In genomic region chr10:100159843-100160531, GRCm38 (mm10) we compare ENCODE assay signal across 8 mouse cellular contexts.
DNase-seq lines count a peak whose midpoint lies in the region; ATAC-seq and TF ChIP-seq lines count a peak whose summit lies in the region.

No protein-coding gene starts in this region.

- H3K4me2 ChIP-seq in forebrain, embryonic 13.5 days: no peak overlapping the region
- no peak overlapping the region for H3K4me2 ChIP-seq in forebrain, embryonic 15.5 days (replicated peaks)
- peak overlapping the region; percentile 10; the same call in 1 of the 2 replicates for H3K4me2 ChIP-seq in intestine, embryonic 16.5 days (ENCODE audit: low read depth, low read length)
- no peak overlapping the region for H3K4me2 ChIP-seq in forebrain, embryonic 12.5 days

- H3K9me3 ChIP-seq in forebrain, embryonic 13.5 days (replicated peaks): no peaks in the 10 kb centered on the region
- no peaks in the 10 kb centered on the region for H3K9me3 ChIP-seq in forebrain, embryonic 15.5 days
- no peaks in the 10 kb centered on the region for H3K9me3 ChIP-seq in intestine, embryonic 16.5 days (ENCODE audit: control insufficient read depth, low read length)
- no peaks in the 10 kb centered on the region for H3K9me3 ChIP-seq in forebrain, embryonic 12.5 days

- no peak overlapping the region for H3K9ac ChIP-seq in forebrain, embryonic 13.5 days
- H3K9ac ChIP-seq in forebrain, embryonic 15.5 days (replicated peaks): no peak overlapping the region
- no peak overlapping the region for H3K9ac ChIP-seq in intestine, embryonic 16.5 days (ENCODE audit: low read depth, low read length)
- no peak overlapping the region for H3K9ac ChIP-seq in forebrain, embryonic 12.5 days

- WGBS in forebrain, embryonic 13.5 days: 74% methylated on average over 14 of the region's 14 CpGs
- WGBS in forebrain, embryonic 15.5 days: 72% methylated on average over 14 of the region's 14 CpGs
- WGBS in intestine, embryonic 16.5 days: 56% methylated on average over 14 of the region's 14 CpGs
- WGBS in lung, adult 2 months: 27% methylated on average over 14 of the region's 14 CpGs
- 70% methylated on average over 14 of the region's 14 CpGs for WGBS in forebrain, embryonic 12.5 days

- H3K4me3 ChIP-seq in forebrain, embryonic 13.5 days: no peak overlapping the region
- no peak overlapping the region for H3K4me3 ChIP-seq in forebrain, embryonic 15.5 days
- no peak overlapping the region for H3K4me3 ChIP-seq in intestine, embryonic 16.5 days (ENCODE audit: low read length)
- peak overlapping the region; percentile 18 for H3K4me3 ChIP-seq in lung, adult 2 months (replicated peaks; ENCODE audit: extremely low read depth, low read depth, low read length)
- no peak overlapping the region for H3K4me3 ChIP-seq in forebrain, embryonic 12.5 days (replicated peaks)

- no peaks in the 10 kb centered on the region for H3K4me1 ChIP-seq in forebrain, embryonic 13.5 days
- no peaks in the 10 kb centered on the region for H3K4me1 ChIP-seq in forebrain, embryonic 15.5 days
- H3K4me1 ChIP-seq in intestine, embryonic 16.5 days (ENCODE audit: control insufficient read depth, insufficient read depth, low read length): no peaks in the 10 kb centered on the region
- H3K4me1 ChIP-seq in lung, adult 2 months (ENCODE audit: control insufficient read depth, insufficient read depth, low read length): peaks cover 7% of the 10 kb centered on the region; the same call in 1 of the 2 replicates
- H3K4me1 ChIP-seq in forebrain, embryonic 12.5 days: no peaks in the 10 kb centered on the region

- no peaks in the 10 kb centered on the region for H3K36me3 ChIP-seq in forebrain, embryonic 13.5 days (ENCODE audit: poor library complexity, severe bottlenecking)
- no peaks in the 10 kb centered on the region for H3K36me3 ChIP-seq in forebrain, embryonic 15.5 days
- H3K36me3 ChIP-seq in intestine, embryonic 16.5 days (ENCODE audit: control insufficient read depth, insufficient read depth, low read length): no peaks in the 10 kb centered on the region
- no peaks in the 10 kb centered on the region for H3K36me3 ChIP-seq in forebrain, embryonic 12.5 days (replicated peaks)

- no peaks in the 10 kb centered on the region for H3K27me3 ChIP-seq in forebrain, embryonic 13.5 days
- H3K27me3 ChIP-seq in forebrain, embryonic 15.5 days: no peaks in the 10 kb centered on the region
- H3K27me3 ChIP-seq in intestine, embryonic 16.5 days (replicated peaks; ENCODE audit: control insufficient read depth, insufficient read depth, low read length): no peaks in the 10 kb centered on the region
- H3K27me3 ChIP-seq in forebrain, embryonic 12.5 days: no peaks in the 10 kb centered on the region

- DNase-seq in c-Kit-positive CD71-negative TER-119-negative erythroid progenitor cells, embryonic 14.5 days (ENCODE audit: low read depth): peak; percentile 6
- peak; percentile 31 for DNase-seq in lung, adult 2 months
- no peak for DNase-seq in spleen, adult 12 weeks (ENCODE audit: low spot score)

- no peak overlapping the region for H3K27ac ChIP-seq in forebrain, embryonic 13.5 days
- H3K27ac ChIP-seq in forebrain, embryonic 15.5 days (replicated peaks): no peak overlapping the region
- H3K27ac ChIP-seq in intestine, embryonic 16.5 days (ENCODE audit: low read length): no peak overlapping the region
- H3K27ac ChIP-seq in forebrain, embryonic 12.5 days: no peak overlapping the region

- peak; percentile 45; the same call in 1 of the 2 replicates for ATAC-seq in forebrain, embryonic 13.5 days
- ATAC-seq in forebrain, embryonic 15.5 days (replicated peaks): no peak
- peak; percentile 59 for ATAC-seq in intestine, embryonic 16.5 days
- no peak for ATAC-seq in forebrain, embryonic 12.5 days (ENCODE audit: low FRiP score)
- no peak for ATAC-seq in inflammation-experienced regulatory T-cells, adult 6 months

- TF ChIP-seq POLR2A in lung, adult 2 months (IDR thresholded peaks at IDR 0.05; ENCODE audit: borderline replicate concordance, extremely low read depth, low read depth, low read length): no peak

- no peak for TF ChIP-seq CTCF in lung, adult 2 months (IDR thresholded peaks at IDR 0.05; ENCODE audit: insufficient read depth, low read length)

Comparison
In these comparisons a context has a peak if more than half of its experiments do, and no peak if none do; other contexts are left out.
1. ATAC-seq: peak in forebrain, embryonic 13.5 days (single experiment) and intestine, embryonic 16.5 days (single experiment); none in forebrain, embryonic 15.5 days (single experiment), forebrain, embryonic 12.5 days (single experiment) and inflammation-experienced regulatory T-cells, adult 6 months (single experiment).